Mouse (Mus musculus) mouse trophoblast stem cell (cell line): ENCODE data around the gene Kcnk16.

ENCODE experiments used
- in situ Hi-C, 2 experiments: fragments of 300-500 bp; cut with MseI, MboI; formaldehyde crosslinking; loops; 2 replicates in 1 of 2; 3 replicates in 1 of 2; pipeline ENCODE4 v1.15.1; 2025

Gene Kcnk16

GRCm38 (mm10) chr14:20233016-20233980 is 35.7 kb downstream of the Kcnk16 start:
- in situ Hi-C loops, result no loop called here

- in situ Hi-C loops, result no loop called here
Observed at GRCm38 (mm10) chr14:20230063-20230491, 38.9 kb downstream of the Kcnk16 start.

- in situ Hi-C loops, result no loop called here
Observed at GRCm38 (mm10) chr14:20229437-20229836, 39.6 kb downstream of the Kcnk16 start.

- in situ Hi-C loops, result no loop called here
Observed at GRCm38 (mm10) chr14:20228336-20228735, 40.7 kb downstream of the Kcnk16 start.

- in situ Hi-C loops, result no loop called here
Observed at GRCm38 (mm10) chr14:20226982-20227381, 42.0 kb downstream of the Kcnk16 start.

- in situ Hi-C loops, result no loop called here
Observed at GRCm38 (mm10) chr14:20226488-20226887, 42.5 kb downstream of the Kcnk16 start.

GRCm38 (mm10) chr14:20225525-20225924 is 43.5 kb downstream of the Kcnk16 start:
- in situ Hi-C loops, result no loop called here

GRCm38 (mm10) chr14:20224576-20225218 is 44.3 kb downstream of the Kcnk16 start:
- in situ Hi-C loops, result no loop called here

- in situ Hi-C loops, result no loop called here
Observed at GRCm38 (mm10) chr14:20224163-20224562, 44.8 kb downstream of the Kcnk16 start.

GRCm38 (mm10) chr14:20223253-20223652 is 45.7 kb downstream of the Kcnk16 start:
- in situ Hi-C loops, result no loop called here

GRCm38 (mm10) chr14:20221083-20221482 is 47.9 kb downstream of the Kcnk16 start:
- in situ Hi-C loops, result no loop called here

GRCm38 (mm10) chr14:20219849-20220248 is 49.1 kb downstream of the Kcnk16 start:
- in situ Hi-C loops, result no loop called here

GRCm38 (mm10) chr14:20217299-20217864 is 51.6 kb downstream of the Kcnk16 start:
- in situ Hi-C loops, result no loop called here

- in situ Hi-C loops, result no loop called here
Observed at GRCm38 (mm10) chr14:20216561-20217298, 52.3 kb downstream of the Kcnk16 start.

GRCm38 (mm10) chr14:20215826-20216225 is 53.2 kb downstream of the Kcnk16 start:
- in situ Hi-C loops, result no loop called here

GRCm38 (mm10) chr14:20214125-20214524 is 54.9 kb downstream of the Kcnk16 start:
- in situ Hi-C loops, result no loop called here

GRCm38 (mm10) chr14:20211754-20212601 is 57.0 kb downstream of the Kcnk16 start:
- in situ Hi-C loops, result no loop called here
